Mouse (Mus musculus) MEL (cell line): ENCODE measurements at regions not wholly inside any gene's neighbourhood (a gene's known extent, or its start where the extent isn't known, plus 50 kb on each side); places are given as distances from the start of the nearest gene placed in this dataset.

Experiments
- CHD1 ChIP-seq: IDR thresholded peaks from 2 replicates; pipeline ENCODE4 v1.6.1; 2012; ENCODE audit warnings: low read depth, mild to moderate bottlenecking, inconsistent platforms, low read length, improper control_type of control experiment
- CTCF ChIP-seq, 3 experiments: IDR thresholded peaks in 2 of 3; conservative IDR thresholded peaks in 1 of 3; 2 replicates each; pipeline ENCODE4 v1.5.1; 2011 to 2012; ENCODE audit warnings: low read length in 3 of 3, low read depth in 2 of 3, mild to moderate bottlenecking in 2 of 3, improper control_type of control experiment in 1 of 3, inconsistent platforms in 1 of 3, mixed read lengths in 1 of 3, moderate library complexity in 1 of 3; ENCODE audit not compliant: control insufficient read depth in 1 of 3, insufficient read depth in 1 of 3, poor library complexity in 1 of 3, severe bottlenecking in 1 of 3
- E2F4 ChIP-seq: IDR thresholded peaks from 2 replicates; pipeline ENCODE4 v1.6.1; 2011; ENCODE audit warnings: low read depth, low read length, improper control_type of control experiment, borderline replicate concordance
- EP300 ChIP-seq, 2 experiments: IDR thresholded peaks; 2 replicates each; pipeline ENCODE4 v1.6.1; 2011; ENCODE audit warnings: improper control_type of control experiment in 2 of 2, low read length in 2 of 2, low read depth in 1 of 2, mild to moderate bottlenecking in 1 of 2
- POLR2A ChIP-seq, 2 experiments: IDR thresholded peaks; 2 replicates each; pipeline ENCODE4 v1.6.1; 2011 to 2012; ENCODE audit warnings: low read length in 2 of 2, mild to moderate bottlenecking in 2 of 2, control low read depth in 1 of 2, improper control_type of control experiment in 1 of 2, low read depth in 1 of 2, moderate library complexity in 1 of 2; ENCODE audit not compliant: control insufficient read depth in 1 of 2, insufficient read depth in 1 of 2, poor library complexity in 1 of 2
- ZNF384 ChIP-seq: IDR thresholded peaks from 2 replicates; pipeline ENCODE4 v1.6.1; 2012; ENCODE audit warnings: low read depth, mild to moderate bottlenecking, inconsistent platforms, low read length, improper control_type of control experiment

DNA sequence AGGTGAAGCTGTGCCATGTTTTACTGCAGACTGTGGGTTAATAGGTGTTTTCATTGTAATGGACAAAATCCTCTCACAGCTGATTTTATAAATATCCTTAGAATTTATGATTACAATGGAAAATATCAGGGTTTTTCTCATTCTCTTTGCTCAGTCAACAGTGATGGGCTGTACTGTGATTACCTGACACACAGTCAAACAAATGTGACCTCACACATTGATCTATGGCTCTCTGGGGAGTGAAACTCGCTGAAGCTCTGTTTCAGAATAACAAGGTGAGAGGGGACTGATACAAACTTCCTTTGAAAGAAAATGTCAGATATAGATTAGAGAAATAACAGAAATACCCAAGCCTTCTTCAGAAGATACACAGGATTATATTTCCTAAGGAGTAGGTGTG, 1253.3 kb upstream of the Cited2 start:
- TF ChIP-seq POLR2A (IDR thresholded peaks at IDR 0.05; ENCODE audit: control insufficient read depth in 1 of 2, insufficient read depth in 1 of 2, low read depth in 1 of 2, low read length in 2 of 2, poor library complexity in 1 of 2) = no peak
- TF ChIP-seq E2F4 = no peak
- no peak for TF ChIP-seq ZNF384
- TF ChIP-seq CHD1 = no peak
- TF ChIP-seq EP300 (IDR thresholded peaks at IDR 0.05; ENCODE audit: low read depth in 1 of 2, low read length in 2 of 2) = no peak
- TF ChIP-seq CTCF (IDR thresholded peaks at IDR 0.05 in 2 of 3, conservative IDR thresholded peaks at IDR 0.05 in 1 of 3; ENCODE audit: control insufficient read depth in 1 of 3, insufficient read depth in 1 of 3, low read depth in 2 of 3, low read length in 3 of 3, poor library complexity in 1 of 3, severe bottlenecking in 1 of 3) = no peak
